Mouse (Mus musculus): ENCODE results near the gene Raver2.

GRCm38 (mm10) chr4:101186591-101186990 lies 117.8 kb downstream of the Raver2 start:
- TF ChIP-seq EP300 (optimal IDR thresholded peaks at IDR 0.05): no peak
- TF ChIP-seq CTCF (IDR thresholded peaks at IDR 0.05; ENCODE audit: low read depth): no peak

Measured in stomach, postnatal 0 days (tissue).